Mouse (Mus musculus): ENCODE data around the gene Sgsm2. TPM values are rescaled to one million over a fixed set of nuclear protein-coding genes. Genes with fewer than 3 reads are reported as not detected.

Gene Sgsm2
- 1.3 and 1.9 TPM in 2 replicates for polyA plus RNA-seq (2015; fragmentation: Nextera tagmentation; extraction: Ambion mirVana)

GRCm38 (mm10) chr11:74896901-74897677 is at the start of gene Sgsm2:
Gene Sgsm2, minus strand, starts transcription at chr11:74897060.

DNA sequence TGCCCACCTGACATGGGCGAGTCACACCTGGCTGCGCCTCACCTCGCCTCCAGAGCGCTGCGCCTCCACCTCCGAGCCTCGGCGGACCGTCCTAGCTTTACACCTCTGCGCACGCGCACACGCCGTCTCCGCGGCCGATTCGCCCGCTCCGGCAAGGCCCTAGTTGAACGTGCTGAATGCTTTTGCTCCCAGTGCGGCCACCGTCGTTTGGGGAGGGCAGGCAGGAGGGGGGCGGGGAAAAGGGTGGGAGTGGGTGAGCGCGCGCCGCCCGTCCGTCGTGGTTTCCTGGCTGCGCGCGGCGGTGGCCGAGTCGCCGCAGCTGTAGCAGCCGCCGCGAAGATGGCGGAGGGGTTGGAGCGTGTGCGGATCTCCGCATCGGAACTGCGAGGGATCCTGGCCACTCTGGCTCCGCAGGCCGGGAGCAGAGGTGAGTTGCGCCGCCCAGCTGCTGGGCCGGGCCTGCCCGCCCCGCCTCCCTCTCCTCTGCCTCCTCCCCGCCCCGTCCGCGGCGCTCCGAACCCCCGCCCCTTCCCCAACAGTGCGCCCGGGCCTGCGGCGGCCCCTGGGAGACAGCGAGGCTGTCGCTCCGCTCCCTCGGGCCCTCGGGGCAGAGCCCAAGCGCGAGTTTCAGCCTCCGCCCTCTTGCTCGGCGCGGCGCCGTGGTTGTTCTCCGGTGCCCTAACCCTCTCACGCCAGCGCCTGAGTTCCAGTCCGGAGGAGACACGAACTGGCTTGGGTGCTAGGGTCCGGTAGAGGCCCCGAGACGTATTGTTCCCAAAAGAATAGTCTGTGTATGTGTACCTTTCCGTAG is 28.9 kb upstream of the Sgsm2 start, which contains the start of the genes Smg6 and Srr:
Gene Smg6, plus strand, starts transcription at position 247 of the 811 bp plus-strand sequence.
Gene Srr, minus strand, starts transcription at position 372 of the 811 bp plus-strand sequence.

GRCm38 (mm10) chr11:74897678-74898516 is 1.0 kb upstream of the Sgsm2 start, which contains the start of gene Tsr1:
Gene Tsr1, plus strand, starts transcription at chr11:74898071.

DNA sequence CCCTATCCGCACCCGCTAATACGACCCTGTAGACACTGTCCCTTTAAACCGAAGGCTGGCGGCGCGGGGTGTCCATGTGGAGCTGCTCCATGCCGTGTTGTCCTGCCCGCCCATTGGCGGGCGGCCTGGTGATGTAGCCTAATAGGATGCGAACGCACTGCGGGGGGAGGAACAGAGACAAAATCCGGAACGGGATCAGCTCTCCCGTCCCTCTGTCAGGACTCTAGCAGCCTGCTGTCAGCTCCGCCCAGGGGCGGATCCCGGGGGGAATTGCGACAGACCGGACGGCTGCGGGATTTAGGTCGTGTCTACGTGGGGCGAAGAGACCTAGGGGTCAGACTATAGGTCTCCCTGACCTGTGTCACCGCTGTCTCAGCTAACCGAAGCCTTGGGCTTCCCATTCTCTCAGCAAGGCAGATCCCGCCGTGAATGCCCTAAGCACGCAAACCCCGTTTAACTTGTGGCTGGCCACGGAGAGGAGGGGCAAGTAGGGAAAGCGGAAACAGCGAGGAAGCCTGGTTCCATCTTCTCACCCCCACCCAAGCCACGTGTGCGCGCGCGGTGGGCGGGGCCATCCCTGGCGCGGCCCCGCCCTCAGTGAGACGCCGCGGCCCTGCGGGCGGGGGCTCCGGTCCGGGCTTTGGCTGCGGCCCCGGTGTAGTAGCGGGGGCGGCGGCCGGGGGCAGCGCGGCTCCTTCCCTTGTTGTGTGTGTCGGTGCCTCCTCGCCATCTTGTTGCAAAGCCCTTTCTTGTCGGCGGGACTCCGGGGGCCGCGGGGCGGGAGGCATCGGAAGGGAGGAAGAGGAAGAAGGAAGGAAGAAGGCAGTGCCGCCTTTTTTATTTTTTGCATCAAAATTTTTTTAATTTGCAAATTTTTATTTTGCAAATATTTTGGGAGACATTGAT is 66.4 kb downstream of the Sgsm2 start, which contains the start of gene Mnt:
Gene Mnt, plus strand, starts transcription at position 665 of the 906 bp plus-strand sequence.

Other genes starting within 250 kb of the Sgsm2 start
- 11.7 and 12.5 TPM in 2 replicates for gene Cluh, start 247.6 kb downstream of the Sgsm2 start, polyA plus RNA-seq (2015; fragmentation: Nextera tagmentation; extraction: Ambion mirVana)
- gene Pafah1b1, start 172.4 kb downstream of the Sgsm2 start, polyA plus RNA-seq (2015; fragmentation: Nextera tagmentation; extraction: Ambion mirVana) = 46.9 and 51.4 TPM in 2 replicates
- 22.0 and 24.6 TPM in 2 replicates for gene Mettl16, start 126.2 kb downstream of the Sgsm2 start, polyA plus RNA-seq (2015; fragmentation: Nextera tagmentation; extraction: Ambion mirVana)
- 3.3 TPM in 2 replicates for gene Mnt, start 66.1 kb downstream of the Sgsm2 start, polyA plus RNA-seq (2015; fragmentation: Nextera tagmentation; extraction: Ambion mirVana)
- 22.5 and 23.3 TPM in 2 replicates for gene Tsr1, start 1.0 kb upstream of the Sgsm2 start, polyA plus RNA-seq (2015; fragmentation: Nextera tagmentation; extraction: Ambion mirVana)
- 9.2 and 10.1 TPM in 2 replicates for gene Smg6, start 28.8 kb upstream of the Sgsm2 start, polyA plus RNA-seq (2015; fragmentation: Nextera tagmentation; extraction: Ambion mirVana)
- gene Srr, start 28.9 kb upstream of the Sgsm2 start, polyA plus RNA-seq (2015; fragmentation: Nextera tagmentation; extraction: Ambion mirVana) = 4.8 and 5.9 TPM in 2 replicates